Mouse (Mus musculus) E14TG2a.4 (cell line): Measurements from ENCODE around the gene Tyrobp.

ENCODE experiments used
- CTCF ChIP-seq: conservative IDR thresholded peaks from 2 replicates; pipeline ENCODE4 v1.5.1; 2014; ENCODE audit warnings: low read length
- NANOG ChIP-seq: IDR thresholded peaks from 2 replicates; pipeline ENCODE4 v1.6.1; 2014; ENCODE audit warnings: borderline replicate concordance, low read length, mixed read lengths
- POU5F1 ChIP-seq: IDR thresholded peaks from 2 replicates; pipeline ENCODE4 v1.6.1; 2014; ENCODE audit warnings: low read length, borderline replicate concordance

DNA sequence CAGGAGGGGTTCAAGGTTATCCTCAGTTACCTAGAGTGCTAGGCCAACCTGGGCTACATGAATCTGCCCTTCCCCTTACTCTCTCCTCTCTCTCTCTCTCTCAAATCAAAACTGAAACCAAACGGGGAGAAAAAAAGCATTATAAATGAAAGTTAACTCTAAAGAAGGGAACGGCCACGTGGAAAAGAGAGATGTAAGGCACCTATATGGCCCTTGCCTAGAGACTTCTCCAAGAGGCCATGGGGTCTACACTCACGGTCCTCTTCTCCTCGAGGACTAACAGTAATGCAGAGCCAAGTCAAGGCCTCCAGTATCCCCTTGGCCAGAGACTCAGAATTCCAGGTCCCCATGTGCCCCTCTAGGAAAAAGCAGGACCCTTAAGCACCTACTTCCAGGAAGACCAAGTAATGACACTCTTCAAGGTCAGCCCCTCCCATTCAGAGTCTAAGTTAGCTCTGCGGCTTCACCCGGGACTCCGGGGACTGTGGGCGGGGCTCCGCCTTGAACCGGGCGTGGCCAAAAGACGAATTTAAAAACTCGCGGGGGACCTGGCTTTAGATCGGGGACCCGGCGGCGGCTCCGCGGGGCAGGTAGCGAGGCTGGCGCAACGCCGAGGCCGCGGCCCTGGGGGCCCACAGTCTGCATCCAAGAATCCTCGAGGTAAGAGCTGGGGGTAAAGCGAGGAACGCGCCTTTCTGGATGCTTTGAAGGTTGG lies 7.8 kb downstream of the Tyrobp start, which contains the start of gene Nfkbid:
- TF ChIP-seq CTCF (no peak), NANOG (no peak), POU5F1 (no peak)
